Mouse (Mus musculus) hindbrain, embryonic 12.5 days (tissue): ENCODE measurements at regions not wholly inside any gene's neighbourhood (a gene's known extent, or its start where the extent isn't known, plus 50 kb on each side); places are given as distances from the start of the nearest gene placed in this dataset.
"Not testable (repeated sequence)": the region's sequence is repeated elsewhere in the genome, so short reads cannot be mapped to it uniquely, and the experiment has no call there.

Experiments
- ATAC-seq: fragments of 200-750 bp; cut with Nextera tagmentation; 2 replicates; pipeline ENCODE4 v1.8.0; 2017; ENCODE audit warnings: moderate TSS enrichment; ENCODE audit not compliant: low FRiP score
- H3K27ac ChIP-seq: fragments of 300-500 bp; sonication (generic); 2 replicates; pipeline ENCODE4 v1.5.1; 2016; ENCODE audit warnings: mild to moderate bottlenecking
- H3K27me3 ChIP-seq: fragments of 300-500 bp; sonication (generic); 2 replicates; pipeline ENCODE4 v1.6.1; 2016; ENCODE audit warnings: mild to moderate bottlenecking
- H3K36me3 ChIP-seq: fragments of 300-500 bp; sonication (generic); 2 replicates; pipeline ENCODE4 v1.6.1; 2016; ENCODE audit warnings: mild to moderate bottlenecking
- H3K4me1 ChIP-seq: fragments of 300-500 bp; sonication (generic); 2 replicates; pipeline ENCODE4 v1.6.1; 2016
- H3K4me2 ChIP-seq: fragments of 300-500 bp; sonication (generic); replicated peaks from 2 replicates; pipeline ENCODE4 v1.6.1; 2016; ENCODE audit warnings: mild to moderate bottlenecking
- H3K4me3 ChIP-seq: fragments of 300-500 bp; sonication (generic); 2 replicates; pipeline ENCODE4 v1.5.1; 2016; ENCODE audit warnings: mild to moderate bottlenecking
- H3K9ac ChIP-seq: fragments of 300-500 bp; sonication (generic); 2 replicates; pipeline ENCODE4 v1.6.1; 2016; ENCODE audit warnings: mild to moderate bottlenecking, moderate library complexity
- H3K9me3 ChIP-seq: fragments of 300-500 bp; sonication (generic); replicated peaks from 2 replicates; pipeline ENCODE4 v1.6.1; 2016; ENCODE audit warnings: mild to moderate bottlenecking
- WGBS: fragments of 180-500 bp; shearing (Covaris S2); methylation state at CpG from one replicate; pipeline ENCODE4 v1.1.7; 2016; 5-methylcytosine and 5-hydroxymethylcytosine counted together

GRCm38 (mm10) chr17:63716161-63716560 is 146.7 kb upstream of the Fer start:
- Histone ChIP-seq H3K4me3 (no peak overlapping the region), H3K9ac (no peak overlapping the region), H3K4me1 (peaks cover 11% of the 10 kb centered on the region; the same call in 1 of the 2 replicates), H3K4me2 (no peak overlapping the region), H3K27ac (peak overlapping the region; percentile 45; the same call in 1 of the 2 replicates), H3K9me3 (no peaks in the 10 kb centered on the region), H3K27me3 (no peaks in the 10 kb centered on the region), H3K36me3 (no peaks in the 10 kb centered on the region)
- WGBS, result 69% methylated on average over 6 of the region's 6 CpGs
- ATAC-seq, result no peak

DNA sequence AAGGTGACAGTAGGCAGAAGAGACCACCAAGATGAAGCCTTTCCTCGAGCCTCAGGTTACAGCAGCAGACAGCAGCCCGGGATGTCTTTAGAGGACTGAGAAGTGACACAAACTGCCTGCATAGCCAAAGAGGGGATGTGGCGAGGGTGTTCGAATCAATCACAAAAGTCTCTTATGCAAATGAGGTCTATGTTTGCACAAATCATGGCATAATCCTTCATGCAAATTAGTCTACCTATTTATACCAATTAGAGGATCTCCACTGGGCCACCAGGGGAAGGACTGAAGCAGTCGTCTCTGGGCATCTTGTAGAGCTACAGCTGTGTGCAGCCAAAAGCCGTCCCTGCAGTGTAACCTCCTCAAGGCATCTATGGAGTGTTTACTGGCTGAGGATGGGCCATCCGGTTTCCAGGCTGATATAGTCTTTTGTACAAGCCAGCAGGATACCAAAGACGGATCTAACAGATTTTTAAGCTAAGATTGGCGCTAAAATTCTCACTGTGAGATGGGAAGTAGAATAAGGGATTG is 145.7 kb upstream of the Fer start:
- 67% methylated on average over 9 of the region's 9 CpGs for WGBS
- Histone ChIP-seq H3K27ac (no peak overlapping the region), H3K4me2 (no peak overlapping the region), H3K36me3 (no peaks in the 10 kb centered on the region), H3K9ac (no peak overlapping the region), H3K4me1 (peaks cover 11% of the 10 kb centered on the region; the same call in 1 of the 2 replicates), H3K27me3 (no peaks in the 10 kb centered on the region), H3K4me3 (no peak overlapping the region), H3K9me3 (no peaks in the 10 kb centered on the region)
- 0 out of 2 replicates have a peak, but pooled peaks have one; percentile 53 for ATAC-seq

GRCm38 (mm10) chr17:63718972-63719715 is 143.7 kb upstream of the Fer start:
- H3K4me2 ChIP-seq, result no peak overlapping the region
- H3K4me1 ChIP-seq, result peaks cover 11% of the 10 kb centered on the region; the same call in 1 of the 2 replicates
- H3K36me3 ChIP-seq, result no peaks in the 10 kb centered on the region
- H3K27ac ChIP-seq, result no peak overlapping the region
- 70% methylated on average over 16 of the region's 16 CpGs for WGBS
- H3K9me3 ChIP-seq, result no peaks in the 10 kb centered on the region
- H3K4me3 ChIP-seq, result no peak overlapping the region
- no peak overlapping the region for H3K9ac ChIP-seq
- no peaks in the 10 kb centered on the region for H3K27me3 ChIP-seq
- ATAC-seq, result no peak

- Histone ChIP-seq H3K4me1 (peaks cover 11% of the 10 kb centered on the region; the same call in 1 of the 2 replicates), H3K36me3 (no peaks in the 10 kb centered on the region), H3K27ac (no peak overlapping the region), H3K27me3 (no peaks in the 10 kb centered on the region), H3K4me2 (no peak overlapping the region), H3K4me3 (no peak overlapping the region), H3K9me3 (no peaks in the 10 kb centered on the region), H3K9ac (no peak overlapping the region)
- 83% methylated on average over 4 of the region's 4 CpGs for WGBS
- ATAC-seq, result no peak
Measured at GRCm38 (mm10) chr17:63719771-63720170, 143.1 kb upstream of the Fer start.

- Histone ChIP-seq H3K9ac (no peak overlapping the region), H3K9me3 (no peaks in the 10 kb centered on the region), H3K4me3 (no peak overlapping the region), H3K36me3 (no peaks in the 10 kb centered on the region), H3K4me1 (peaks cover 11% of the 10 kb centered on the region; the same call in 1 of the 2 replicates), H3K4me2 (no peak overlapping the region), H3K27me3 (no peaks in the 10 kb centered on the region), H3K27ac (no peak overlapping the region)
- 39% methylated on average over 4 of the region's 4 CpGs for WGBS
- no peak; the same call in 1 of the 2 replicates for ATAC-seq
Measured at GRCm38 (mm10) chr17:63720883-63721282, 142.0 kb upstream of the Fer start.

- no peak for ATAC-seq
- Histone ChIP-seq H3K27me3 (no peaks in the 10 kb centered on the region), H3K4me1 (peaks cover 6% of the 10 kb centered on the region; the same call in 1 of the 2 replicates), H3K9me3 (no peaks in the 10 kb centered on the region), H3K36me3 (no peaks in the 10 kb centered on the region), H3K4me2 (no peak overlapping the region), H3K27ac (no peak overlapping the region), H3K9ac (no peak overlapping the region), H3K4me3 (no peak overlapping the region)
- WGBS, result 84% methylated on average over 12 of the region's 12 CpGs
Measured at GRCm38 (mm10) chr17:63722434-63723004, 140.3 kb upstream of the Fer start.

- no peak for ATAC-seq
- Histone ChIP-seq H3K9ac (no peak overlapping the region), H3K36me3 (no peaks in the 10 kb centered on the region), H3K4me2 (no peak overlapping the region), H3K27ac (no peak overlapping the region), H3K9me3 (no peaks in the 10 kb centered on the region; the same call in 1 of the 2 replicates), H3K27me3 (no peaks in the 10 kb centered on the region), H3K4me1 (no peaks in the 10 kb centered on the region), H3K4me3 (no peak overlapping the region)
- 85% methylated on average over 1 of the region's 1 CpGs for WGBS
Measured at GRCm38 (mm10) chr17:63738206-63738605, 124.7 kb upstream of the Fer start.

DNA sequence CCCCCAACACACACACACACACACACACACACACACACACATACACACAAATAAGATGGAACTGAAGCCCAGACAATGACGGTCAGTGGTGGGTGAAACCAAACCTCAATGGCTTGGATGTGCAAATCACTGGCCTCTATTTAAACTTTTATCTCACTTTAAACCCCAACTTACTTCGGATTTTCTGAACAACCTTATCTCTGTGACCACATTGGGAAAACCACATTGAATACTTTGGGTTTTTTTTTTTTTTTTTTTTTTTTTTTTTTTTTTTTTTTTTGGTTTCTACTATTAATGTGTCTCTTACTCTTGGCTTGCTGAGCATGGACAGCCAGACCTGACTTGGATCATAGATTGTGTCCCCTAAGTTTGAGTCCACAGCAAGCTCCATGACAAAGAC is 123.2 kb upstream of the Fer start:
- WGBS, result 76% methylated on average over 2 of the region's 2 CpGs
- no peak overlapping the region for H3K4me2 ChIP-seq
- H3K27me3 ChIP-seq, result no peaks in the 10 kb centered on the region
- ATAC-seq, result no peak
- H3K36me3 ChIP-seq, result no peaks in the 10 kb centered on the region
- no peaks in the 10 kb centered on the region for H3K4me1 ChIP-seq
- no peak overlapping the region for H3K4me3 ChIP-seq
- H3K27ac ChIP-seq, result no peak overlapping the region
- no peaks in the 10 kb centered on the region; the same call in 1 of the 2 replicates for H3K9me3 ChIP-seq
- no peak overlapping the region for H3K9ac ChIP-seq

- H3K27me3 ChIP-seq, H3K9ac ChIP-seq, H3K36me3 ChIP-seq, H3K4me2 ChIP-seq, H3K4me1 ChIP-seq, H3K4me3 ChIP-seq, ATAC-seq, H3K27ac ChIP-seq, H3K9me3 ChIP-seq: not testable (repeated sequence)
- WGBS, result 97% methylated on average over 7 of the region's 10 CpGs
Measured at GRCm38 (mm10) chr17:63749257-63749656, 113.6 kb upstream of the Fer start.

DNA sequence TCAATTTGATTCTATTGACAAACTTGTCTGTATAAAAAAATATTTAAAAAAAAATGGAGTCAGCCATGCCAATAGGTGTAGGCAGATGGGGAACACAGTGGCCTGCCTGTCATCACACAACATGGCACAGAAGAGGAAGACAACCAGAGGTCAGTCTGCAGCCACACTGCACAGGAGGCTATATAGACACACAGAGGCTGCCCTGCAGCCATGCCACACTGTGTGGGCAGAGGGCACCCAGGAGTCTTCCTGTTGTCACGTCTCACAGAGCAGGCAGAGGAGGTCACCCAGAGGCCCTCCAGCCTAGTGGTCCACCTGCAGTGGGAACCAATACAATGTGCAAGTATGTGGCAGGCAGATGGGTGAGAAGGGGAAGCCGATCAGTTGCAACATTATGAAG is 108.5 kb upstream of the Fer start:
- Histone ChIP-seq H3K27me3 (no peaks in the 10 kb centered on the region), H3K4me2 (no peak overlapping the region), H3K4me3 (no peak overlapping the region), H3K36me3 (no peaks in the 10 kb centered on the region), H3K9ac (no peak overlapping the region), H3K4me1 (0 out of 2 replicates have a peak, but pooled peaks cover 2% of the 10 kb centered on the region), H3K9me3 (no peaks in the 10 kb centered on the region), H3K27ac (no peak overlapping the region)
- ATAC-seq, result no peak
- WGBS, result 93% methylated on average over 2 of the region's 2 CpGs

DNA sequence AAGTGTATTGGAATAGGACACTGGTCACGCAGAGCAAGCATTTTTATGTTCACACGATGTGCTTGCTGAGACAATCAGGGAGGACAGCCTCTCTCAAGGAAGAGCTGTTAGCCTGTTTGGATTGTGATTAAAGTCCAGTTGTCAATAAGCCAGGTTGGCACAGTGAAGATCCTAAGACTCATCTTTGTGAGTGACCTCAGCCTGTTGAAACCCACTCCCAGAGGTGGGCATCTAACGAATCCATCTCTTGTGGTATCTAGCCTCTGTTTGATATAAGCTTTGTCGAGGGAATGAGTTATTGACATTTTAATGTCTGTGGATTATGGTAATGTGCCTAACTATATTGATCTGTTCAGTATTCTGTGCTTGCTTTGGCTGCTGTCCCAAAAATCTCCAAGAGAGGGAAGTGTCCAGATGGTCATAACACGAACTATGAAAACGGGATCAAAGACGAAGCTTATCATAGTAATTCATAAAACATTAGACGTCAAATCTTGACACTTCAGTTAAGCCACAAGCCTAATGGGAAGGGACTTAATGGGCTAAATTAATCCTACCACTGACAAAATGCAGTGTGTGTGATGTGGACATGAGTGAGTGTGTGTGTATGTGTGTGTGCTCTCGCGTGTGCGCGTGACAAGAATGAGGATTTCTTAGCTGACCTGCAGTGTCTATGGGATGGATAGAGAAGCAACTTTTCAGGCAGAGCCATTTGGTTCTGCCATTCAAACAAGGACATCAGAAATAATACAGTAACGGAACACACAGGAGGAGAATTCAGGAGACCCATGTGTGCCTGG is 104.8 kb upstream of the Fer start:
- Histone ChIP-seq H3K27me3 (no peaks in the 10 kb centered on the region), H3K4me3 (no peak overlapping the region), H3K4me1 (0 out of 2 replicates have a peak, but pooled peaks cover 2% of the 10 kb centered on the region), H3K9me3 (no peaks in the 10 kb centered on the region), H3K36me3 (no peaks in the 10 kb centered on the region), H3K4me2 (no peak overlapping the region), H3K9ac (no peak overlapping the region), H3K27ac (no peak overlapping the region)
- 88% methylated on average over 13 of the region's 13 CpGs for WGBS
- no peak; the same call in 1 of the 2 replicates for ATAC-seq

GRCm38 (mm10) chr17:63758817-63759404 is 104.0 kb upstream of the Fer start:
- Histone ChIP-seq H3K4me3 (no peak overlapping the region), H3K9me3 (no peaks in the 10 kb centered on the region), H3K27ac (no peak overlapping the region), H3K27me3 (no peaks in the 10 kb centered on the region), H3K4me2 (no peak overlapping the region), H3K36me3 (no peaks in the 10 kb centered on the region), H3K4me1 (0 out of 2 replicates have a peak, but pooled peaks cover 2% of the 10 kb centered on the region), H3K9ac (no peak overlapping the region)
- no peak for ATAC-seq
- 78% methylated on average over 7 of the region's 7 CpGs for whole genome bisulfite sequencing
